Mouse (Mus musculus): Measurements from ENCODE around the gene C5ar1. TPM values are rescaled to one million over a fixed set of nuclear protein-coding genes. Genes with fewer than 3 reads are reported as not detected.
A peak's percentile ranks its signal among the peaks of the same experiment; 100 is the strongest.
"Not testable (repeated sequence)": the region's sequence is repeated elsewhere in the genome, so short reads cannot be mapped to it uniquely, and the experiment has no call there.

Gene C5ar1
- total RNA-seq, 2 experiments from 2014 or later = 1.1 to 1.3 TPM

DNA sequence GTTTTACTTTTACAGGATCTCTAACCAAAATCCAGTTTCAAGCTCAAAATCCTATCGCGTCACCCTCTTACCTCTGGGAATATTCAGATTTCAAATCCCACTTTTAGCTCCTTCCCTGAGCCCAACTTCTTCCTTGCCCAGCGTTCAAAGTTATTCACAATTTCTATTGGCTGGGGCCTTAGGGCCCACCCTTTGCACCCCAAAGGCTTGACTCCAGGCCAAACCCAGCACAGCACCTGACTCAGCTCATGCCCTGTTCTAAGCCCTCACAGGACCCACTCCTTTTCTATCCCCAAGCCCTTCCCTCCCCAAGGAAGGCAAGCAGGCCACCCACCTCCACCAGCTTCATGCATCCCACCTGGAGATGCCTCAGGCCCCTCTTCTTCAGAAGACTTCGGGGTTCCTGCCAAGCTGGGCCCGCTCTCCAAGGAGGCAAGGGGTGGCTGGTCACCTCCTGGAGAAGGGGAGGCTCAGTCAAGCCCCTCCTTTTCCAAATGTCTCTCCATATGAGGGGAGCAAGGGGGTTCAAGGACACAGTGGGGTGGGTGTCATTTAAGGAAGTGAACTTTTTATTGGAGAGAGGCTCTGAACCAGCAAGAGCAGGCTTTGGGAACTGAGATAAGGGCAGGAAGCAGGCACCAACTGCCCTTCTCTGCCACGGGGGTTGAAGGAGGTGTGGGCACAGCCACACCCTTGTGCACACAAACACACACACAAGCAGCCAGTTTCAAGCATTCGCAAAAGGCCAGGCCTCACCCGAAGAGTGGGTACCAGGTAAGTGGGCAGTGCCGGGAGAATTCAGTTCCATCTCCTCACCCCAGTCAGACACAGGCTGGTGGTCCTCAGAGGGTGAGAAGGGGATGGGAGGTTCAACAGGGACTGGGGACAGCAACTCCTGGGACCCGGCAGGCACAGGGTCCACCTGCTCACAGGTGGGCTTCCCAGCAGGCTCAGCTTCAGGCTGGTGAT is 15.9 kb upstream of the C5ar1 start:
- DNase-seq (ENCODE audit: low spot score in 2 of 2) = no peak

DNA sequence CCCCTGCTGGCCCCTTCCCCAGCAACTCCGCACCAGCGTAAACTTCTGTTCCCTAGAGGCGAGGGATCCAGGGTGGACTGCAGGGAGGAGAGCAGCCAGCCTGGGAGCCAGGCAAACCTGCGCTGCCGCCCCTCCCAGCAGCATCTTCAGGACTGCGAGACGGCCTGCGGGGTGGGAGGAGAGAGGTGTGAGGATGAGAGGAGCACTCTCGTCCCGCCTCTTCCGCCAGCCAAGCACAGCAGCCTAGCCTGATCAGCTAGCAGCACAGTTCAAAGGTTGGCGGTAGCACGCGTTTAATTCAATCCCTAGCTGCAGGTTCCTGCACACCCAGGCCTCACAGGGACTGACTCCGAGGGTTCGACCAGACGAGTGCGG is 14.4 kb upstream of the C5ar1 start:
- DNase-seq (ENCODE audit: low spot score in 2 of 2) = no peak

DNA sequence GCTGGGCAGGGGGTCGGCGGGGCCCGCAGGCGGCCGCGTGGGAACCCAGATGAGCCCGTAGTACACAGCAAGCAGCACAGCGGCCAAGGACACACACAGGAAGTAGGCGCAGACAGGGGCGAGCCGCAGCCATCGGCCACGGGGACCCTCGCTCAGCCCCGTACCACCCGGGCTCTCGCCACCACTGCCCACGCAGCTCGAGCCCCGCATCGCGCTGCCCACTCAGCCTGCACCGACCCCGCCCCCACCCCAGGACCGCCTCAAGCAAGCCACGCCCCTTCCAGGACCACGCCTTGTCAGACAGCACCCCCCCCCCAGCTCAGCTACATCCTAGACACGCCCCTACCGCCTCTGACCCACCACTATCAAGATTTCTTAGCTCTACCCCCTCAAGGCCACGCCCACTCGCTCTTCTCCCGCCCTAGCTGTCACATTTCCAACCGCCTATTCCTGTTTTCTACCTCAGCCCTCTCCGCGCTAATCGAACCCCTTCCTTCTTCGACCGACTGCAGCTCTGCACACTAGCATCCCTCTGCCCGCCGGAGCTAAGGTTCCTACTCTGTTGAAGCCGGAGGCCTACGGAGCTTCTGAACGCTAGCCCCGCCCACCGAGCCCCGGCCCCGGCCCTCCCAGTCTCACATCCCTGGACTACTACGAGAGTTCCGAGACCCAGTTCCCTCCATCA is 13.9 kb upstream of the C5ar1 start, which contains the start of gene Inafm1:
Gene Inafm1, minus strand, starts transcription at position 537 of the 685 bp plus-strand sequence.
- peak; percentile 83 to 88 for DNase-seq (ENCODE audit: low spot score in 2 of 2)

DNA sequence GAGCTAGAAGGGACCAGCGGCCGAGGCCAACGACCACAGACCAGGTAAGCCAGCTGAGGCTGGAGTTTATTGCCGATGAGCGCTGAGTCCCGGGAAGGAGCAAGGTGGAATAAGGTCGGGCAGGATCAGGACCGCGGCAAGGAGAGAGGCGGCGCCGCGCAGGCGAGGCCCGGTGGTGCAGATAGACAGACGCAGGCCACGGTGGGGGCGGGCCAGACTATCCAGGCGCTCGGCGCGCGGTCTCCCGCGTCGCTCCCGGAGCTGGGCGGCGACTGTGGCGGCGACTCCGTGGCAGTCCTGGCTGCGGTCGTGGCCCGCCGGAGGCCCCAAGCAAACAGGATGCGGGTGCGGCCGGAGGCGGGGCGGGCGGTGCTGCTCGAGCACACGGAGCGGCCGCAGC is 13.3 kb upstream of the C5ar1 start:
- peak; percentile 59 to 74 for DNase-seq (ENCODE audit: low spot score in 2 of 2)

DNA sequence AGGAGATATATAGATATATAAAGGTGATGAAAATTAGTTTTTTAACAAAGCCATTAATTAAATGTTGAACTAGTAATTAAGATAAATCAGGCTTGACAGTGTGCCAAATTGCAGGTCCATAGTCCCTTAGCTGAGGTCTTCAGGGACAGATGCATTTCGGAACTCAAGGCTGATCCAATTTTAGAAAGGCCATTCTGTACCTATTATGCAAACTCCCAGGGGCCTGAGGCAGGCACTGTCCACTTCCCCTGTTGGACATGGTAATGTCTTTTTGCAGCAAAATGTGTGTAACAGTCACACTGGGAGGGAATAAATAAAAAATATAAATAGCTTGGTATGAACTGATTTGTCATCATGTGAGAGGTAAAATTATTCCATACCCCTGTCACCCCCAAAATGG is 11.8 kb upstream of the C5ar1 start:
- DNase-seq (ENCODE audit: low spot score in 2 of 2) = no peak

DNA sequence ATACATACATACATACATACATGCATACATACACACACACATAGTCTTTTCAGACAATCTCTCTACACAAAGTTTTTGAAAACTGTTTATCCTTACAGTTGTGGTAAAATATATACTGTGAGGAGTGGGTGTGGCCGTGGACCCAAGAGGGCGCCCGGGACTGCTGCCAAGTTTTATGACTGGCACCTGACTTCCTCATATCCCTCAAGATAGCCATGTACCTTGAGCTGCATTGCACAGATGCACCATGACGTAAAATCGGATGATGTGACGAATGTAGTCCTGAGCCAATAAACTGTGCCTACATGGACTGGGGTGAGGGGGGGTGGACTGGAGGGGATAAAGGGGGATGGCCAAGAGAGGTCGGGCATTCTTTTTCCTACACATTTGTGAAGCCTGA is 7.3 kb upstream of the C5ar1 start:
- DNase-seq (ENCODE audit: low spot score in 2 of 2) = not testable (repeated sequence)

DNA sequence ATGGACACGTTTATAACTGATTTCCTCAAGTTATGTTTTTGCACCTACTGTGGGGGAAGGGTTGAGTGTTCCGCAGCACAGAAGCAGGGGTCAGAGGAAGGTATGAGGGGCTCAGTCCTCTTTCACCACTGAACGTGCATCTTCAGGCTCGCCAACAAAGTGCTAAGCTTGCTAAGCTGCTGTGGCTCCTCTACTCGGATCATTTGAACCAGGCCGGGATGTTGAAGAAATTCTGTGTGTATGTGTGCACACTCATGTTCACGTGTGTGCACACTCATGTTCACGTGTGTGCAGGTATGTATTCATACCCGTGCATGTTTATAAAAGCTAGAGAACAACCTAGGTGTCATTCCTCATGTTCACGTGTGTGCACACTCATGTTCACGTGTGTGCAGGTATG is 6.5 kb upstream of the C5ar1 start:
- no peak for DNase-seq (ENCODE audit: low spot score in 2 of 2)

DNA sequence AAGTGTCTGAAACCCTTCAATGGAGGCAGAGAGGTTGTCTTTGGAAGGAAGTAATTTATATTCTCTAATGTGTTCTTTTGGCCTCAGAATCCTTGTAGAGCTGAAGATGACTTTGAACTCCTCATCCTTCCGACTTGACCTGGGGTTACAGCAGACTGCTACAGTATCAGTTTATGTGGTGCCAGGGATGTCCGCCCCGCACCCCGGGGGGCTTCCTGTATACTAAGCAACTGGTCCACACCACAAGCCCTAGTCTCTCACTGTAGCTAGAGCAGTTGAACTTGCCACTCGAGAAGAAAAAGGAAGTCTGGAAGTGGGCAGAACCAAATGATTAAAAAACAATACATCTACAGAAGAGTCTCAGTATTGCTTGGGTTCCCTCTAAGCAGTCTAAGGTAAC is 4.5 kb upstream of the C5ar1 start:
- no peak for DNase-seq (ENCODE audit: low spot score in 2 of 2)

DNA sequence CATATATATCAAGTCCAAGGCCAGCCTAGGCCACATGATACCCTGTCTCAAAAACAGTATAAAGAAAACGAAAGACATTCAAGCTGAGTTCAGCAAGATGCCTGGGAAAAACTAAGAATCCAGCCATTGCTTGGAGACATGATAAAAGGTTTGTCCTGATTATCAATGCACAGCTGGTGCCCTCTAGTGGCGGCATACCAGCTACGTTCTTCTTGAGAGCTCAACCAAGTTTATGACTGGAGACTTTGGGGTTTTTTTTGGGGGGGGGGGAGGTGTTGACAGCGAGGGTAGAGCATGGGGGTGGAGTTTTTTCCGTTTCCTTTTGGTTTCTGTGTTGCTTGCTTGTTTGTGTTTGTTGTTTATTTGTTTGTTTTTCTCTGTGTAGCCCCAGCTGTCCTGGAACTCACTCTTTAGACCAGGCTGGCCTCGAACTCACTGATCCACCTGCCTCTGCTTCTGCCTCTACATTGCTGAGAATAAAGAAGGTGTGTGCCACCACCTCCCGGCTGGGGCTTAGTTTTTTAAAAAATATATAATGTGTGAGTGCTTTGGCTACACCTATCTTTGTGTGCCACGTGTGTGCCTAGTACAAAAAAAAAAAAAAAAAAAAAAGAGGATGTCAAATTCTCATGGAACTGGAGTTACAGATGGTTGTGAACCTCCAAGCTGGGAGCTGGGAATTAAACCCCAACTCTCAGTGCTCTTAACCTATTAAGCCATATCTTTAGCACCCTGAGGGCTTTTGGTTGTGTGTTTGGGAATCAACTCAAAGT is 3.9 kb upstream of the C5ar1 start:
- DNase-seq (ENCODE audit: low spot score in 2 of 2) = peak; percentile 78 to 79

DNA sequence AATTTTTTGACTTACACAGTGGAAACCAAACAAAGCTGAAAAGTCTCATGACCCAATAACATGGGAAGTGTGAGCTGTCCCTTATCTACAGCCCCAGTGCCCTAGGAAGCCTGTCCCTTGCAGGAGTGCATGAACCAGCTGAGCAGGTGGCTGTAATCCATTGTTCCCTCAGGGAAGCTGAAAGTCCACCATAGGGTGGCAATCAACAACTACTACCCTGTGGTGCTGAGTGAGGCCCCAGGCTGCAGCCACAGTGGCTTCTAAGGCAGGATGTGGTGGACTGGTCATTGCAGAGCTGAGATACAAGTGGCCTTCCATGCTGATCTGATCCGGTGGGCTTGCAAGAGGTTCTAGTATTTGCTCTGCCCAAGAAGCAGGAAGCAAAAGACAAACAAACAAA is 1.8 kb upstream of the C5ar1 start:
- no peak for DNase-seq (ENCODE audit: low spot score in 2 of 2)

DNA sequence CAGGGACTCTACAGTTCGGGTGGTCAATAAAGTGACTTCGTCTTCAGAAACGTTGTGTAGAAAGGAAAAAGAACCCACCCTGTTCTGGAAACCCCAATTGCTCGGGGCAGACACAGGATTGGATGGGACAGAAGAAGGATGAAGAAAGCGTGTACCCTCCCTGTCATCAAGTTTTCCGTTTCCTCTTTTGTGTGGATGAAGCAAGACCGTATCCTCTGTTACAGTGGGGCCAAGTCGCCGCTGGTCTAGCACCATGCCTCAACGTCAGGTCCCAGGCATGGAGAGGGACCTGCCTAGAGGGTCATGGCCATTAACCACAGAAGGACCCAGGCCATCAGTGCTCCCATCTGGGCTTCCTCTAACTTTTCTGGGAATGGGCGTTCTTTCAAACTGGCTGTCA is 1.5 kb downstream of the C5ar1 start:
- DNase-seq (ENCODE audit: low spot score in 2 of 2) = no peak

DNA sequence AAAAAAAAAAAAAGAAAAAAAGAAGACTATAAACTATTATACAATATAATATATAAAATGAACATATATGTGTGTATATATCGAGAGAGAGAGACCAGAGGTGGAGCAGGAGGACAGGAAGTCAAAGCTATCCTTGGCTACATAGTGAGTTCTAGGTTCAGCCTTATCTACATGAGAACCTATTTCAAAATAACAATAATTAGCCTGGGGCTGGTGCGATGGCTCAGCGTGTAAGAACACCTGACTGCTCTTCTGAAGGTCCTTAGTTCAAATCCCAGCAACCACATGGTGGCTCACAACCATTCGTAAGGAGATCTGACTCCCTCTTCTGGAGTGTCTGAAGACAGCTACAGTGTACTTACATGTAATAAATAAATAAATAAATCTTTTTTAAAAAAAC is 3.4 kb downstream of the C5ar1 start:
- DNase-seq (ENCODE audit: low spot score in 2 of 2) = not testable (repeated sequence)

DNA sequence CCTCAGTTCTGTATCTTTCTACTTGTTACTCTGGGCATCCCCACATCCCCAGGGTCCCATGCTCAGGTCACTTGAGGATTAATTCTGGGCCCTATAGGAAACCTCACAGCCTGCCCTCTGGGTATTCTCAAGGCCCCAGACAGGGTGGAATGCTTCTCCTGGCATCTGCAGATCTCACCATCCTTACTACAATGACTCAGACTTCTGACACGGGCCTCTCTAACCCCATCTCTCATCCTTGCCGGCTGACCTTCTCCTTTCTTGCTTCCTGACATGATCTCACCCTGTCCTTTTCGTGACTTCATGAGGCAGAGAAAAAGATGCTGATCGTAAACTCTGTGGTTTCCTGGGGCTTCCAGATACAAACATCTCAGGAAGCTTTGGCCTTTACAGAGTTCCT is 5.1 kb downstream of the C5ar1 start:
- no peak for DNase-seq (ENCODE audit: low spot score in 2 of 2)

DNA sequence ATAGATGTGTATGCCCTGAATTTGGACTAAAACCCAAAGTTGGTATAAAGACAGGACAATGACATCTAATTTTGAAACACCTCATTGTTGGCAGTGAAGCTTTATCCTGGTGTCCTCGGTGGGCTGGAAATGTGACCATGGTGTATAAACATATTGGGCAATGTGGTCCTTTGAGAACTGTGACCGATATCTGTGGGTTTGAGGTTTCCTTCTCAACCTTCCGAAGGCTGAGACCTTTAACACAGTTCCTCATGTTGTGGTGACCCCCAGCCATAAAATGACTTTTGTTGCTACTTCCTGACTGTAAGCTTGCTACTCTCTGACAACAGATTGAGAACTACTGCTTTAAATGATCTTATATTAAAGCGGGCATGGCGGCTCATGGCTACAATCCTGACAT is 8.7 kb downstream of the C5ar1 start:
- no peak for DNase-seq (ENCODE audit: low spot score in 2 of 2)

DNA sequence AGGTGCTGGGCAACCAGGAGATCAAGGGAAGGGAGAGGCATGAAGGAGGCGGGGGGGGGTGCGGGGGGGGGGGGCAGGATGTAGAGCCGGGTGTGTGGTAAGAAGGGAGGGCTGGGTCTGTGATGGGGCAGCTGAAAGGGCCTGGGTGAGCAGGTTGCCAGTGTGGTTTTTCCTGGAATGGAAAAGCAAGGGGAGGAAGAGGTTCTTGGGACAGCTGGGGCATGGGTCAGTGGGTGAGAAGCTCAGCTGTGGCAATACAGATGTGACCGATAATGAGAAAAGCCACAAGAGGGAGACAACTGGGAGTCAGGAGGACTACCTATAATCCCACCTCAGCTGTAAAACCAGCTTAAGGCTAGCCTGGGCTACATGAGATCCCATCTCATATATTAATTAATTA is 13.4 kb downstream of the C5ar1 start:
- DNase-seq (ENCODE audit: low spot score in 2 of 2) = no peak

DNA sequence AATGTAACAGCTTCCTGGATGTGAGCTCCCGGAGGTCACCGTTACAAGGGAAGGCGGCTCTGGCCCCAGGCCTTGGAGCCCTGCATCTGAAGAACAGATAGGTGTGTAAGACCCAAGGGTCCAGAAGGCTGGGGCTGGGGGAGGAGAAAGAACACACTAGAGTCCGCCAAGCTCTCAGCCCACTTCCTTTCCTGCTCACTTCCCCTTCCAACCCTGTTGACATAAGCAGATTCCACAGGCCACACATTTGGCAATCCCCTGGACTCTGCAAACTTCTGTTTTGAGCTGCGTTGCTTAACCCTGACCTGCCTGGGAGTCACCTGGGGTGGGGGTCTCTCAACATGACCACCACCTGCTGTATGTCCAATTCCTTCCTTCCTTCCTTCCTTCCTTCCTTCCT is 15.3 kb downstream of the C5ar1 start, which contains the start of gene C5ar2:
Gene C5ar2, minus strand, starts transcription at position 88 of the 400 bp plus-strand sequence.
- no peak for DNase-seq (ENCODE audit: low spot score in 2 of 2)

DNA sequence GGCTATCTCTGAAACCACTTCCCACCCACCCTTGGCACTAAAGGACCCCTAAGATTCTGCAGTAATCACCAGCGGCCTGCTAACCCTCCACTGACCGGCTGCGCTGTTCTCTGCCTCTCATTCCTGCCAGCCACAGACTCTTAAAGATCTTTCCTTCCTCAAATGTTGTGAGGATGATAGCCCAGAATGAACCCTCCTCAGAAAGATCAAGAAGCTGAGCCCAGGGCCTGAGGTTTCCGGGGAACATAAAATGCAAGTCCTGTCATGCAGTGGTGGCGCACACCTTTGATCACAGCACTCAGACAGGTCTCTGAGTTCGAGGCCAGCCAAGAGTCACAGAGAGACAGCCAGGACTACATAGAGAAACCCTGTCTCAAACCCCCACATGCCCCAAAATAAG is 17.1 kb downstream of the C5ar1 start:
- DNase-seq (ENCODE audit: low spot score in 2 of 2) = no peak

DNA sequence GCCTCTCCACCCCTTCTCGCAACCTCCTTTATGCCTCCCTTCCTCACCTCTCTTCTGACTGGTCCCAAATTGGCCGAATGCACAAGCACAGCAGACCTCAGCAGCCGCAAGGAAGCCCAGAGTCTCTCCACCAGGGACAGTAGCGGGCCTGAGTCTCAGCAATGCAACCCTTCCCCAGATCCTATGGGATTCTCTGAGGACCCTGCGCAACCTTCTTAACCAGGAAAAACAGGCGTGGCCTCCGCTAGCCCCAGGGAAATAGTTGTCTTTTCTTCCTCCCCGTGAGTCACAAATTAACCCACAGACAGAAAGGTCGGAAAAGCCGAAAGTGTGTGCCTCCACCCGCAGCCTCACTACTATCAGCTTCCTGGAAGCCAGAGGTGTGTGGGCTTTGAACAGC is 17.6 kb downstream of the C5ar1 start:
- DNase-seq (ENCODE audit: low spot score in 2 of 2) = no peak

DNA sequence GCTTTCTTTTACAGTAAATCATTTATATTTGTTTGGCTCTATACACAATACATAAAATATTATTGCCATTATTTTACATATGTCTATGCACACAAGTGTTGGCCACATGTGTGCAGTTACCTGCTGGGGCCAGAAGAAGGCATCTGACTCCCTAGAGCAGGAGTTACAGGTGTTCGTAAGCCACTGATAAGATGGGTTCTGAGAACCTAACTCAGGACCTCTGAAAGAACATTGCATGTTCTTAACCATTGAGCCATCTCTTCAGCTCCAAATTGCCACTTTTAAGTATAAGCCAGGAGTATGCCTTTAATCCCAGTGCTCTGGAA is 18.4 kb downstream of the C5ar1 start:
- no peak for DNase-seq (ENCODE audit: low spot score in 2 of 2)

DNA sequence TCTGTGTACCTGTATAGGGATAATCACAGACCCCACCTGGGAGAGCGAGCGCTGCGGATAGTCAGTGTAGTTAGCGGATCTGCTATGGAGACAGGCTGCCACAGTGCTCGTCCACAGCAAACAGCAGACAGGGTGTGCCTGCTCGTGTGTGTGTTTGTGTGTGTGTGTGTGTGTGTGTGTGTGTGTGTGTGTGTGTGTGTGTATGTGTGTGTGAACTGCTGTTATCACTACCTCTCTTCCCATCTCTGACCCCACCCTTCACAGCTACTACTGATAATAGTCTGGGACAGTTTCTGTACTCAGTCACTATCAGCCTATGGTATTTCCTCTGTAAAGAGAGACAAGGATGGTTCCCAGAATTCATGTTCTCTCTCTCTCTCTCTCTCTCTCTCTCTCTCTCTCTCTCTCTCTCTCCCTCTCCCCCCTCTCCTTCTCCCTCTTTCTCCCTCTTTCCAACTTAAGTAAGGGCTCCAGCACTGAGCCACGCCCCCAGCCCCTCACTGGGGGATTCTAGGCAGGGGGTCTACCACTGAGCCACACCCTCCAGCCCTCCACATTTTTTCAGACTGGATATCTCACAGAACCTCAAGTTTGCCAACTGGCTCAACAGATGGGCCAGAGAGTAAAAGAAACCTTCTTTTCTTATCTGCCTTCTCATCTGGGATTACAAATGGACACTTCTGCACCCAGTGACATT is 18.9 kb downstream of the C5ar1 start:
- DNase-seq (ENCODE audit: low spot score in 2 of 2) = no peak

DNA sequence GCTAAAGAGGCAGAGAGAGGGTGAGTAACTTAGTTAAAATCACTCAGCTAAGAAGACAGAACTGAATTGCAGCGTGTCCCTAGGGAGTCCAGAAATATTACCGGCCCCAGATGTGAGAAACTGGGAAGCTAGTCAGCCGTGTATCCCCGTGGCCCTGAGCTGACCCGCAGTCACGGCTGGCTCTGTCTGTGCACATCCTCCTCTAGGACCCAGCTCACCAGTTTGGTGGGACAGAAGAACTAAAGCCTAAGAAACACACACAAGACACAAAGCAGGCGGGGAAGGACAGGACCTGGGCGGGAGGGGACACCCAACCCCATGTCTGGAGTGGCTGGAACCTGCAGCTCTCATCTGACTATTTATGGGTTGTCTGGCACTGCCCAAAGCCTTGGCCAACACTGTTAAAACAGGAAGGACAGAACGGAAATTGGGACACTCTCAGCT is 19.8 kb downstream of the C5ar1 start:
- DNase-seq (ENCODE audit: low spot score in 2 of 2) = no peak
